Mouse (Mus musculus) liver, adult 10 weeks (tissue): Measurements from ENCODE around the gene Sdc1. TPM values are rescaled to one million over a fixed set of nuclear protein-coding genes. Genes with fewer than 3 reads are reported as not detected.

Source experiments
- polyA plus RNA-seq: library from polyadenylated mRNA; stranded (reverse); fragments of 350-450 nt; fragmentation: Illumina TruSeq; extraction: RNeasy Lipid Tissue Mini Kit (QIAGEN cat#74804); gene quantifications from one replicate; pipeline ENCODE4 v1.2.3, GENCODE M21; 2014; ENCODE audit warnings: low read depth, low replicate concordance

Gene Sdc1
- polyA plus RNA-seq = 45.6 TPM

GRCm38 (mm10) chr12:8770946-8771843, at the start of gene Sdc1:
Gene Sdc1, plus strand, starts transcription at chr12:8771323.

Other genes with a start within 250 kb of the Sdc1 start
- gene Slc7a15, start 172.3 kb upstream of the Sdc1 start, polyA plus RNA-seq = not detected
- gene Pum2, start 97.2 kb upstream of the Sdc1 start, polyA plus RNA-seq = 53.3 TPM
- gene Laptm4a, start 150.3 kb downstream of the Sdc1 start, polyA plus RNA-seq = 350 TPM
- not detected for gene Matn3, start 176.6 kb downstream of the Sdc1 start, polyA plus RNA-seq
- 2.1 TPM for gene Wdr35, start 202.6 kb downstream of the Sdc1 start, polyA plus RNA-seq